Mouse (Mus musculus) left cerebral cortex, adult 2 months (tissue): ENCODE measurements around the gene Mettl2. TPM values are rescaled to one million over a fixed set of nuclear protein-coding genes. Genes with fewer than 3 reads are reported as not detected.
"Not testable (repeated sequence)": the region's sequence is repeated elsewhere in the genome, so short reads cannot be mapped to it uniquely, and the experiment has no call there.

Experiments used
- DNase-seq, 2 experiments: peaks; one replicate each; pipeline ENCODE4 v3.0.0; 2021 to 2022; ENCODE audit warnings: low spot score in 2 of 2, mixed read lengths in 1 of 2; ENCODE audit errors: extremely low spot score in 1 of 2
- H3K27ac ChIP-seq: fragments of 200-600 bp; 2 replicates; pipeline ENCODE4 v1.8.1; 2022
- H3K4me3 ChIP-seq: fragments of 200-600 bp; 2 replicates; pipeline ENCODE4 v1.8.1; 2022
- CTCF ChIP-seq: fragments of 200-600 bp; IDR thresholded peaks from 2 replicates; pipeline ENCODE4 v1.8.1; 2022; ENCODE audit warnings: antibody characterized with exemption, mild to moderate bottlenecking, moderate library complexity
- intact Hi-C: fragments of 180-260 bp; cut with DNase I; formaldehyde crosslinking; loops from one replicate; pipeline ENCODE4 v1.15.1; 2025
- long read RNA-seq, 2 experiments: library from polyadenylated mRNA; stranded (forward); transcript quantifications; one replicate each; pipeline ENCODE4 v2.0.0; 2021; ENCODE audit warnings: borderline mapping rate in 2 of 2
- total RNA-seq, 2 experiments: library from RNA; stranded (reverse); gene quantifications; 2 replicates each; pipeline ENCODE4 v1.2.3; 2021

Gene Mettl2
- total RNA-seq: 10 to 100 TPM; 15.0 to 18.8 TPM
- long read RNA-seq, experiment 1, transcript Mettl2-201 (9 exons, 1,867 nt): major isoform, 8 of 19 reads
- long read RNA-seq, experiment 1, partial matches to known transcripts: 7 of 19 reads
- long read RNA-seq, experiment 1, other reads (novel, unspliced or antisense): 4 of 19 reads
- long read RNA-seq, experiment 2, transcript Mettl2-201 (9 exons, 1,867 nt): major isoform, 7 of 16 reads
- long read RNA-seq, experiment 2, partial matches to known transcripts: 3 of 16 reads
- long read RNA-seq, experiment 2, other reads (novel, unspliced or antisense): 5 of 16 reads

DNA sequence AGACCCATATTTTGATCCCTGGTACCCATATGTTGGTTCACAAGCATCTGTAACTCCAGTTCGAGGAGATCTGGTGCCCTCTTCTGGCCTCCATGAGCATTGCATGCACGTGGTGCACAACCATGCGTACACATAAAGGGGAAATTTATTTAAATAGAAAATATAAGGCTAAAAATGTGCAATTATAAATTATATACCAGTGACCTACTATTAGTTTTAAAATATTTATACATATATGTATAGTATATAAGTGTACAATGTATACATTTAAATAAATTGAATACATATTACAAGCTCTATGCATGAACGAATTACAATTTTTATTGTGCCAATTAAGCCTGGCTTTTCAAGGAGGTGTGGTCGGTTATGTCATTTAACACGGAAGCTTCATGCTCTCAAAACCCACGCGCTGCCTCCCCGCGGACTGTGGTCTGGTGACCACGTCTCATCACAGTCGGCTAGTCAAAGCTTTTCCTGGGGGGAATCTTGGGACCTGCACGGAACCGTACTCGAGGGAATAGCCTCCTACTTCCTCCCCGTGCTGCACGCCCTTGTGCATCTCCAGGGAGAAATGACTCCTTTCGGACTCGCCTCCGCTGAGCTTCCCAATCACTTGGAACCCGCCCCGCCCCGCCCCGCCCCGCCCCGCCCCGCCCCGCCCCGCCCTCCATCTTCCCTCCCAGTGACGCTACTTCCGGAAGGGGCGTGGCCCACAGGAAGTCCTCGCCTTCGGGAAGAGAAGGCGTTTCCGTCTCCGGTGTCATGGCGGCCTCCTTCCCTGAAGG, at the start of gene Mettl2:
Gene Mettl2, plus strand, starts transcription at position 691 of the 785 bp plus-strand sequence.
- Histone ChIP-seq H3K4me3 (peak within 1 kb of the TSS; percentile 93), H3K27ac (peak within 1 kb of the TSS; percentile 87)
- intact Hi-C loops: loop anchor here (1.0 to 10.0 kb wide), 4 partner anchors 55 to 811 kb away; no protein-coding TSS in a partner anchor
- peak; percentile 72 to 83 for DNase-seq
- TF ChIP-seq CTCF: peak; percentile 79

DNA sequence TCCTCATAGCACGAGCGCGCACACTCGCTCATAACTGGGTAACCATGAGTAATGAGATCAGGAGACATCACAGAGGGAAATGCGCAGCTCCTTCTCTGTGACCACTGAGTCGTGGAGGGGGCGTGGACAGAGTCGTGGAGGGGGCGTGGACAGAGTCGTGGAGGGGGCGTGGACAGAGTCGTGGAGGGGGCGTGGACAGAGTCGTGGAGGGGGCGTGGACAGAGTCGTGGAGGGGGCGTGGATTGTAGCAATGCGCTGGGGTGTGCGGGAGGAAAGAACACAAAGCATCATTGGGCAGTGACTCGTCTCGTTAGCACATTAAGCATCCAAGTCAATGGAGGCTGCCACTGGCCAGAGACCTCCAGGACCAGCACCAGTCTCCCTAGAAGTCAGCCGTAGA, 13.8 kb upstream of the Mettl2 start:
- DNase-seq, intact Hi-C loops, H3K4me3 ChIP-seq, H3K27ac ChIP-seq: not testable (repeated sequence)

DNA sequence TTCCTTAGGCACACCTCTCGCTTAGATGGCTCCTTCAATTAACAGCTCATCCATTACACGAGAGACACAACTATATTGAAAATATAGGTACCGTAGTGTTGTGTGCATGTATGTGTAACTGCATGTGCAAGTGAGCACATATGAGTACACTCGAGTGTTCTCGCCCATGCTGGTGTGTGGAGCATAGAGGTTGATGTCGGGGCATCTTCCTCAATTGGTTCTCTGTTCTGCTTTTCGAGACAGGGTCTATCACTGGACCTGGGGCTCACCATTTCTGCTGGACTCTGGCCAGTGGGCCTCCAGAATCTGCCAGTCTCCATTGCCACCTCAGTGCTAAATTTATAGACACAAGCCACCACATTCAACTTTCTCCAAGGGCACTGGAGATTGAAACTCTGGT, 8.4 kb upstream of the Mettl2 start:
- no peak for DNase-seq

DNA sequence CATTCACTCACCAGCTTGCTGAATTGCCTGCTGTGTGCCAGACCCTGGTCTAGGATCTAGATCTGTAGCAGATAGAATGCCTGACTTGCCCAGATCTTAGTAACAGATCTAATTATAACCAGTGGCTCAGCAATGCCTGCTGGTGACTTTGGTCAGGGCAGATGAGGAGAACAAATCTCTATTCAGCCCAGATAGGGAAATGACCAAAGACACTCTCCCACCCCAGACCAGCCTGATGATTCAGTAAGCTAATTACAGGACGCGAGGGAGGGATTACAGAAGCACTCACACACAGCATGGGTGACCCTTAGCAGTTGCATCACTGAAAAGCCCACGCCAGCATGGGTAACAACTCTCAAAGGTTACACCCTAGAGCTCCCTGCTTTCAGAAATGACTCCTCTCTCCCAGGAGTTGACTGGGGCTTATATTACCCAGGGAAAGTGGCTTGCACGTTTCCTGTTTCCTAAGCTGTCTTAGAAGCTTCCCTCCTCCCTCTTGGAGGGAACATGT, 5.6 kb upstream of the Mettl2 start:
- H3K27ac ChIP-seq: no peak overlapping the region
- H3K4me3 ChIP-seq: no peak overlapping the region
- no peak for TF ChIP-seq CTCF
- intact Hi-C loops: loop anchor here (10.0 kb wide), 1 partner anchor 806 kb away; no protein-coding TSS in a partner anchor
- no peak for DNase-seq

More for the DNA sequence above, 8.4 kb upstream of the Mettl2 start:
- intact Hi-C loops: no loop called here
- TF ChIP-seq CTCF: no peak
- Histone ChIP-seq H3K4me3 (no peak overlapping the region), H3K27ac (no peak overlapping the region)

DNA sequence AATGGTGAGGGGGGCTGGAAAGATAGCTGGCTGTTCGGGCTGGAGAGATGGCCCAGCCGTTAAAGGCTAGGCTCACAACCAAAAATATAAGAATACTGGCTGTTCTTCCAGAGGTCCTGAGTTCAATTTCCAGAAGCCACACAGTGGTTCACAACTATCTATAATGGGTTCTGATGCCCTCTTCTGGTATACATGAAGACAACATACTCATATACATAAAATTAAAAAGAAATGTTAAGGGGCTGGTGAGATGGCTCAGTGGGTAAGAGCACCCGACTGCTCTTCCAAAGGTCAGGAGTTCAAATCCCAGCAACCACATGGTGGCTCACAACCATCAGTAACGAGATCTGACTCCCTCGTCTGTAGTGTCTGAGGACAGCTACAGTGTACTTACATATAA, 4.4 kb upstream of the Mettl2 start:
- not testable (repeated sequence) for H3K27ac ChIP-seq, H3K4me3 ChIP-seq, DNase-seq
- peak; percentile 23 for TF ChIP-seq CTCF
- intact Hi-C loops: loop anchor here (10.0 kb wide), 1 partner anchor 807 kb away; no protein-coding TSS in a partner anchor

DNA sequence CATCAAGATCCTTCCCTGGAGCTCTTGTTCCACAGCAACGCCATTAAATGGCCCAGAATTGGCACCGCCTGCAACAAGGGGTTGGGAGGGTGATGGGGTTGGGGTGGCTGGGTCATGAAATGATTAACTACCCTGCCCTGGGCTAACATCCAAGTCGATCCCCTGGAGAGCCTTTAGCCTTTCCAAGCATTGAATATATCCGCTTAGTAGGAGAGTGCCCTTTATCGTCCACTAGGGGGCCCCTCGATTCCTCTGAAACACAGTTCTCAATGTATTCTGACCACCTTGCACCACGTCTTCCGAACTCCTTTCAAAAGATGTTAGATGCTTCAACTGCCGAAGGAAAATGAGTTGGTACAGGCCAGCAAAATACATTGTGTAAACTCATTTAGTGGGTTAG, 2.2 kb upstream of the Mettl2 start:
- Histone ChIP-seq H3K27ac (no peak overlapping the region), H3K4me3 (no peak overlapping the region)
- intact Hi-C loops: loop anchor here (10.0 kb wide), 1 partner anchor 809 kb away; no protein-coding TSS in a partner anchor
- DNase-seq: no peak
- TF ChIP-seq CTCF: peak; percentile 55

DNA sequence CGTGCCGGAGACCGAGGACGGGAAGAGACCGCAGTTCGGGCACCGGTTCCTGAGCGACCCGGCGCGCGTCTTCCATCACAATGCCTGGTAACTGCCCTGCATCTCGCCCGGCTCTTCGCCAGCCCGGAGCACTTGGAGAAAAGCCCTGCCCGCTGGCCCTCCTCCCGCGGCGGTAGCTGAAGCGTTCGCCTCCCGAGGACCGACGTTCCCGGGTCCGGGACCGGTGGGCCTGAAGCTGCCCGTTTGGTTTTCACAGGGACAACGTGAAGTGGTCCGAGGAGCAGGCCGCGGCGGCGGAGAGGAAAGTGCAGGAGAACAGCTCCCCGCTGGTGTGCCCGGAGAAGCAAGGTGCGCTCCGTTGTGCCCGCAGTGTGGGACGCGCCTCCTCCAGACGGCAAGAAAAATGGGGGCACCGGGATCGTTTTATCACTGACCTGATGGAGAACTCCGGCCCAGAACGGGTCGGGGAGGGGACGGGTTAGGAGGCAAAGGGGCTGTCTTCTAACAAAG, 350 bp downstream of the Mettl2 start:
- Histone ChIP-seq H3K4me3 (peak overlapping the region; percentile 93), H3K27ac (peak overlapping the region; percentile 67)
- intact Hi-C loops: loop anchor here (1.0 to 10.0 kb wide), 3 partner anchors 55 to 812 kb away; no protein-coding TSS in a partner anchor
- TF ChIP-seq CTCF: no peak
- no peak for DNase-seq

DNA sequence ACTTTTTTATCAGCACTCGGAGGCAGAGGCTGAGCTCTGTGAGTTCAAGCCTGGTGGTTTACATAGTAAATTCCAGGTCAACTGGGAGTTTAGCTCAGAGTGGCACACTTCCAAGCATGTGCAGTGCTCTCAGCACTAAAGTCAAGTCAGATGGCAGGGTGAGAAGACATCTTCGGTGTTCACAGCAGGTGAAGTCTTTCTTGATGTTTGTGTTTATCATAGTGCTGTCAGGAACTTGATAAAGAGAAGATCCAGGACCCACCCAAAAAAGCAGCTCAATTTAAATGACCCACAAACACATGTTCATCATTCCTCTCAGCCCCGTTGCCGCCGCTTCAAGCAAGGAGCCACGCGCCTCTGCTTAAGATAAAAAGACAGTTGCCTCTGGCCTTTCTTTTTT, 9.5 kb downstream of the Mettl2 start:
- Histone ChIP-seq H3K27ac (no peak overlapping the region), H3K4me3 (no peak overlapping the region)
- intact Hi-C loops: no loop called here
- no peak for TF ChIP-seq CTCF
- no peak for DNase-seq

DNA sequence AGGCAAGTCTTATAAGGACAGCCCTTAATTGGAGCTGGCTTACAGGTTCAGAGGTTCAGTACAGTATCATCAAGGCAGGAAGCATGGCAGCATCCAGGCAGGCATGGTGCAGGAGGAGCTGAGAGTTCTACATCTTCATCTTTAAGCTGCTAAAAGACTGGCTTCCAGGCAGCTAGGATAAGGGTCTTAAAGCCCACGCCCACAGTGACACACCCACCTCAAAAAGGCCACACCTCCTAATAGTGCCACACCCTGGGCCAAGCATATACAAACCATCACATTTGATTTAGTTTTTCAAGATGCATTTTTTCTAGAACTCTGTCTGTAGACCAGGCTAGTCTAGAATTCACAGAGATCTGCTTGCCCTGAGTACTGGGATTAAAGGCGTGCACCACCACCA, 11.0 kb downstream of the Mettl2 start:
- intact Hi-C loops: not testable (repeated sequence)

DNA sequence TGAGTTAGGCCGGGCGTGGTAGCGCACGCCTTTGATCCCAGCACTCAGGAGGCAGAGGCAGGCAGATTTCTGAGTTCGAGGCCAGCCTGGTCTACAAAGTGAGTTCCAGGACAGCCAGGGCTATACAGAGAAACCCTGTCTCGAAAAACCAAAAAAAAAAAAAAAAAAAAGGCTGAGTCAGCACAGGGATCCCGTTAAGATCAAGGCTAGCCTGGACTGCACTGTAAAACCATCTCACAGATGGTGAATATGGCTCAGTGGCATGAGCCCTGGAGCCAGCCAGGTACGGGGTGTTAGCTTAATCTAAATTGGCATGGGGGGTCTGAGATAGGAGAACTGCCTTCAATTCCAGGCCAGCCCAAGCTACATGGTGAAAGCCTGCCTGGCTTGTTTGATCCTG, 14.3 kb downstream of the Mettl2 start:
- H3K4me3 ChIP-seq, DNase-seq: not testable (repeated sequence)

More for the DNA sequence above, 11.0 kb downstream of the Mettl2 start:
- DNase-seq, H3K4me3 ChIP-seq, H3K27ac ChIP-seq: not testable (repeated sequence)

DNA sequence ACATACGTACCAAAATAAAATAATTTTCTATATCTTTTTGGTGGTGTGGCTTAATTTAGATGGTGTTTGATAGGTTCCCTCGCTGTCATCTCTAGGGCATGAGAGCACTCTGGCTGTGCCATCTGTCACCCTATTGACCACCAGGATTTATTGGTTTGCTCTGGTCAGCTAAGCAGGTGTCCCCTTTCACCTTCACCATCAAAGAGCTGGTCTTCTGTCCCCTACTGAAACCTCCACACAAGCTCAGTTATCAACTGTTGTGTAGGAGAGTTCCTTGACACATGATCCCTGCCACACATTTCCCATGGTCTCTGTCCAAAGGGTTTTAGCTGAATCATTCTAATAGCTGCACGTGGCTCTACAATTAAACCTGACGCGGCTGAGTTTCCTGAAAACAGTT, 14.9 kb downstream of the Mettl2 start:
- no peak for TF ChIP-seq CTCF
- no peak overlapping the region for H3K4me3 ChIP-seq
- H3K27ac ChIP-seq: no peak overlapping the region
- DNase-seq: no peak
- intact Hi-C loops: no loop called here

More for the DNA sequence above, 14.3 kb downstream of the Mettl2 start:
- H3K27ac ChIP-seq, intact Hi-C loops: not testable (repeated sequence)

DNA sequence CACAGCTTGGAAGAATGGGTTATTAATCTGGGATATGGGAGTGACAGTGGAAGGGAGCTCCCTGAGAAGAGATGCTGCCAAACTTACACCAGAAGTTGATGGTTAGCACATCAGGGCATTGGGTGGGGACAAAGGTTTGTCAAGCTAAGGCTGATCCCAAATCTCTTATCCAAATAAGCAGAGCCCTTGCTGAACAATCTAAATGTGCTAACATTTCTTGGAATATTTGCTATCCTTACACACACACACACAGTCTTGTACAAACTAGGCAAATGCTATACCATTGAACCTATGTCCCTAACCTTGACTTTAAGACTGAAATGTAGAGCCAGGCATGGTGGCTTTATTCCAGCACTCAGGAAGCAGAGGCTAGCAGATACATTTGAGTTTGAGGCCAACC, 17.3 kb downstream of the Mettl2 start:
- Histone ChIP-seq H3K27ac (no peak overlapping the region), H3K4me3 (no peak overlapping the region)
- no peak for DNase-seq
- TF ChIP-seq CTCF: no peak
- intact Hi-C loops: no loop called here
